Mouse (Mus musculus): ENCODE results near the gene 1700069L16Rik. TPM values are rescaled to one million over a fixed set of nuclear protein-coding genes. Genes with fewer than 3 reads are reported as not detected.

The 1700069L16Rik gene
- polyA plus RNA-seq, 1 experiment from 2014 or later: not detected

- 85% methylated on average over 5 of the region's 5 CpGs for WGBS
- Histone ChIP-seq H3K4me3 (replicated peaks; ENCODE audit: low read depth, low read length) (no peak overlapping the region), H3K27me3 (ENCODE audit: insufficient read depth, low read length) (no peaks in the 10 kb centered on the region), H3K4me1 (replicated peaks; ENCODE audit: insufficient read depth, low read length) (no peaks in the 10 kb centered on the region), H3K27ac (no peak overlapping the region), H3K4me2 (ENCODE audit: low read length) (no peak overlapping the region), H3K36me3 (ENCODE audit: insufficient read depth, low read length) (no peaks in the 10 kb centered on the region), H3K9ac (ENCODE audit: low read depth, low read length) (no peak overlapping the region), H3K9me3 (replicated peaks; ENCODE audit: low read length) (no peaks in the 10 kb centered on the region)
- DNase-seq (ENCODE audit: low spot score): no peak
- ATAC-seq (replicated peaks; ENCODE audit: low FRiP score, low read depth): no peak
- no peak for TF ChIP-seq CTCF (IDR thresholded peaks at IDR 0.05; ENCODE audit: low read depth)
Observed at GRCm38 (mm10) chr5:113687514-113687913, 37.1 kb downstream of the 1700069L16Rik start.

GRCm38 (mm10) chr5:113685471-113685870 lies 39.1 kb downstream of the 1700069L16Rik start:
- ATAC-seq (replicated peaks; ENCODE audit: low FRiP score, low read depth) (no peak), DNase-seq (ENCODE audit: low spot score) (no peak)
- Histone ChIP-seq H3K27me3 (ENCODE audit: insufficient read depth, low read length) (no peaks in the 10 kb centered on the region), H3K36me3 (ENCODE audit: insufficient read depth, low read length) (no peaks in the 10 kb centered on the region), H3K27ac (no peak overlapping the region), H3K4me2 (ENCODE audit: low read length) (no peak overlapping the region), H3K9ac (ENCODE audit: low read depth, low read length) (no peak overlapping the region), H3K4me1 (replicated peaks; ENCODE audit: insufficient read depth, low read length) (no peaks in the 10 kb centered on the region), H3K9me3 (replicated peaks; ENCODE audit: low read length) (no peaks in the 10 kb centered on the region), H3K4me3 (replicated peaks; ENCODE audit: low read depth, low read length) (no peak overlapping the region)
- WGBS: 52% methylated on average over 5 of the region's 5 CpGs
- no peak for TF ChIP-seq CTCF (IDR thresholded peaks at IDR 0.05; ENCODE audit: low read depth)

- no peak for ATAC-seq (replicated peaks; ENCODE audit: low FRiP score, low read depth)
- TF ChIP-seq CTCF (IDR thresholded peaks at IDR 0.05; ENCODE audit: low read depth): no peak
Observed at GRCm38 (mm10) chr5:113683246-113683645, 41.3 kb downstream of the 1700069L16Rik start.

GRCm38 (mm10) chr5:113682472-113682871 lies 42.1 kb downstream of the 1700069L16Rik start:
- H3K4me3 ChIP-seq (replicated peaks; ENCODE audit: low read depth, low read length): no peak overlapping the region
- WGBS: 78% methylated on average over 3 of the region's 3 CpGs

More at GRCm38 (mm10) chr5:113683246-113683645, 41.3 kb downstream of the 1700069L16Rik start:
- Histone ChIP-seq H3K4me1 (replicated peaks; ENCODE audit: insufficient read depth, low read length) (no peaks in the 10 kb centered on the region), H3K9me3 (replicated peaks; ENCODE audit: low read length) (no peaks in the 10 kb centered on the region), H3K4me2 (ENCODE audit: low read length) (no peak overlapping the region), H3K36me3 (ENCODE audit: insufficient read depth, low read length) (no peaks in the 10 kb centered on the region), H3K27ac (no peak overlapping the region), H3K27me3 (ENCODE audit: insufficient read depth, low read length) (no peaks in the 10 kb centered on the region), H3K4me3 (replicated peaks; ENCODE audit: low read depth, low read length) (no peak overlapping the region), H3K9ac (ENCODE audit: low read depth, low read length) (no peak overlapping the region)
- 79% methylated on average over 5 of the region's 5 CpGs for WGBS
- no peak for DNase-seq (ENCODE audit: low spot score)

GRCm38 (mm10) chr5:113681219-113681618 lies 43.4 kb downstream of the 1700069L16Rik start:
- no peak overlapping the region for H3K9ac ChIP-seq (ENCODE audit: low read depth, low read length)
- TF ChIP-seq CTCF (IDR thresholded peaks at IDR 0.05; ENCODE audit: low read depth): no peak
- no peaks in the 10 kb centered on the region for H3K9me3 ChIP-seq (replicated peaks; ENCODE audit: low read length)
- H3K4me1 ChIP-seq (replicated peaks; ENCODE audit: insufficient read depth, low read length): no peaks in the 10 kb centered on the region
- WGBS: 63% methylated on average over 14 of the region's 14 CpGs
- H3K4me2 ChIP-seq (ENCODE audit: low read length): no peak overlapping the region
- no peaks in the 10 kb centered on the region for H3K36me3 ChIP-seq (ENCODE audit: insufficient read depth, low read length)
- no peak for ATAC-seq (replicated peaks; ENCODE audit: low FRiP score, low read depth)
- DNase-seq (ENCODE audit: low spot score): no peak
- H3K4me3 ChIP-seq (replicated peaks; ENCODE audit: low read depth, low read length): no peak overlapping the region
- no peak overlapping the region for H3K27ac ChIP-seq
- no peaks in the 10 kb centered on the region for H3K27me3 ChIP-seq (ENCODE audit: insufficient read depth, low read length)

More at GRCm38 (mm10) chr5:113682472-113682871, 42.1 kb downstream of the 1700069L16Rik start:
- no peak for ATAC-seq (replicated peaks; ENCODE audit: low FRiP score, low read depth)
- Histone ChIP-seq H3K36me3 (ENCODE audit: insufficient read depth, low read length) (no peaks in the 10 kb centered on the region), H3K27me3 (ENCODE audit: insufficient read depth, low read length) (no peaks in the 10 kb centered on the region), H3K9me3 (replicated peaks; ENCODE audit: low read length) (no peaks in the 10 kb centered on the region), H3K4me1 (replicated peaks; ENCODE audit: insufficient read depth, low read length) (no peaks in the 10 kb centered on the region), H3K4me2 (ENCODE audit: low read length) (no peak overlapping the region), H3K27ac (no peak overlapping the region), H3K9ac (ENCODE audit: low read depth, low read length) (no peak overlapping the region)
- DNase-seq (ENCODE audit: low spot score): no peak
- no peak for TF ChIP-seq CTCF (IDR thresholded peaks at IDR 0.05; ENCODE audit: low read depth)

- no peak overlapping the region for H3K4me3 ChIP-seq (replicated peaks; ENCODE audit: low read depth, low read length)
- WGBS: 89% methylated on average over 4 of the region's 4 CpGs
- DNase-seq (ENCODE audit: low spot score) (no peak), ATAC-seq (replicated peaks; ENCODE audit: low FRiP score, low read depth) (no peak)
- H3K9ac ChIP-seq (ENCODE audit: low read depth, low read length): no peak overlapping the region
- H3K36me3 ChIP-seq (ENCODE audit: insufficient read depth, low read length): no peaks in the 10 kb centered on the region
- H3K27ac ChIP-seq: no peak overlapping the region
- no peaks in the 10 kb centered on the region for H3K4me1 ChIP-seq (replicated peaks; ENCODE audit: insufficient read depth, low read length)
- no peak overlapping the region for H3K4me2 ChIP-seq (ENCODE audit: low read length)
- H3K9me3 ChIP-seq (replicated peaks; ENCODE audit: low read length): no peaks in the 10 kb centered on the region
- no peaks in the 10 kb centered on the region for H3K27me3 ChIP-seq (ENCODE audit: insufficient read depth, low read length)
- no peak for TF ChIP-seq CTCF (IDR thresholded peaks at IDR 0.05; ENCODE audit: low read depth)
Observed at GRCm38 (mm10) chr5:113679509-113679908, 45.1 kb downstream of the 1700069L16Rik start.

All from kidney, postnatal 0 days (tissue).